Mouse (Mus musculus) ES-Bruce4 (cell line): ENCODE results near the gene Tssk6.

Experiments
- CTCF ChIP-seq: IDR thresholded peaks from one replicate; pipeline ENCODE4 v1.8.1; 2011; ENCODE audit warnings: low read depth, low read length
- EP300 ChIP-seq: IDR thresholded peaks from 2 replicates; pipeline ENCODE4 v1.6.1; 2011; ENCODE audit warnings: low read depth, low read length; ENCODE audit not compliant: insufficient read depth
- POLR2A ChIP-seq: IDR thresholded peaks from one replicate; pipeline ENCODE4 v1.8.1; 2011; ENCODE audit warnings: low read length; ENCODE audit not compliant: insufficient read depth

DNA sequence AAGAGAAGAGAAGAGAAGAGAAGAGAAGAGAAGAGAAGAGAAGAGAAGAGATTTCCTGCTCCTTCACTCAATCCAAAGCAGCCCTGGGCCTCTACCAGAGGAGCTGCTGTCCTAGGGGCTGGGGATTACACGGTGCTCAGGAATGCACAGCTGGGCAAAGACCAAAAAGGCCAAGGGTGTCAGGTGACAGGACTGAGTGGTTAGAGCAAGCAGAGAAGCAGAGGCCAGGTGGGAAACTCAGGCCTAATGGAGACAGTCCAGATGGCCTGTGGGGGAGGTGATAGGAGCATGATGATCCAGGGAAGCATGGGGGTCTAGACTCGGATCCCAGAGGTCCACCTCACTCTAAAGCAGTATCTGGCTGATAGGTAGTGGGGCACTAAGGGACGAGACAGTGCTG is 37.6 kb downstream of the Tssk6 start:
- TF ChIP-seq POLR2A (no peak), CTCF (no peak), EP300 (peak; percentile 83)
